Mouse (Mus musculus) lung, adult 2 months (tissue): Measurements from ENCODE around the gene Chuk.

ENCODE experiments used
- CTCF ChIP-seq: fragments of 200-500 bp; IDR thresholded peaks from 2 replicates; pipeline ENCODE4 v1.5.1; 2011; ENCODE audit warnings: mild to moderate bottlenecking, low read length, control low read depth; ENCODE audit not compliant: insufficient read depth
- POLR2A ChIP-seq: fragments of 200-500 bp; IDR thresholded peaks from 2 replicates; pipeline ENCODE4 v1.6.1; 2011; ENCODE audit warnings: low read depth, mild to moderate bottlenecking, control low read depth, low read length, borderline replicate concordance; ENCODE audit errors: extremely low read depth

DNA sequence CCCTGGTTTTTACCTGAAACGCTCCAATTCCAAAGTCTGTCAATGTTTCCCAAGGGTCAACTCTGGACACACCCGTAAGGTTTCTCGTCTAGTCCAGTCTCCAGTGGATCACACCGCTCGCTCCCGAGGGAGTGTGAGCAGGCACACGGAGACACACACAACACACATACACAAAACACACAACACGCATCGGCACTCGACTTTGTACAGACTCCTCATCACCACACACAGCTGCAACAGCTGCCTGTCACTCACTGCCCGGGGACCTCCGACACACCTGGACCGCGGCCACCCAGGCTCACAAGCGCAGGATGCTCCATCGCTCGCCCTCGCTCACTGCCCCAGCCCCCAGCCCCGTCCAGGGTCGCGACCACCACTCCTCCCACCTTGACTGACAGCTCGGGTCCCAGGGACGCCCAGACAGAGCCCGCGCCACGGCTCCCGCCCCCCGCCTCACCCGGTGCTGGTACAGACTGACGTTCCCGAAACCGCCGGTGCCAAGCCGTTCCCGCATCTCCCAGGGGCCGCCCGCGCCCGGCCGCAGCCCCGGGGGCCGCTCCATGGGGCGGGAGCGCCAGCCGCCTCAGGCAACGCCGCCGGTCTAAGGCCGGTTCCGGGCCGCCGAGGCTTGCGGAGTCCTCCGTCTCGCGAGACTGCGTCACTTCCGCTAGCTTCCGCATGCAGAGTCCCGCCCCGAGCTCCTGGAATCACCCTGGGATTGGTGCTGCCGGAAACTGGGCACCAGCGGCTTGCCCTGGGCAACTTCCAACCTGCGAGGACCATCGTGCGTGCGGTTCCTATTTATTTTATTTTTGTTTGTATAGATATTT lies at the start of gene Chuk:
- TF ChIP-seq CTCF (no peak), POLR2A (peak; percentile 82; the same call in 1 of the 2 replicates)
